Mouse (Mus musculus): ENCODE measurements around the gene Olfr1197. TPM values are rescaled to one million over a fixed set of nuclear protein-coding genes. Genes with fewer than 3 reads are reported as not detected.

Gene Olfr1197
- polyA plus RNA-seq (2015; fragmentation: Nextera tagmentation; extraction: Ambion mirVana) = not detected in 2 replicates

DNA sequence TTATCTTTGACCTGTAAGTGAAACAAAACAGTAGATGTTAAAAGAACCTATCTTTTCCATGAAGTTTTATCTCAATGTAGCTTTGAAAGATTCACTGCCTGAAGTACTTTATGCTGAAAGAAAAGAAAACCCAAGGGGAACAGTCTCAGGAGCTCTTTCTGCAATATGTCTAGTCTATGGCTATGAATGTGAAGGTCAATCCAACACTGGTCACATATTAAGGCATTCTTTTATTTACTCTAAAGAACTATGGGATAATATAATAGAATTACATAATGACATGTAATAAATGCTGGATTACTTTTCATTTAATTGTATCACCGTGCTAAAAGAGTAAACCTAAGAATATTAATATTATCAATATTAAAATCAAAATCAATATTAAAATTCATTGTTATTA is at the start of gene Olfr1197:
Olfr1197 (minus strand) TSS at position 101 of the 400 bp plus-strand sequence.
- ATAC-seq (replicated peaks) = no peak

DNA sequence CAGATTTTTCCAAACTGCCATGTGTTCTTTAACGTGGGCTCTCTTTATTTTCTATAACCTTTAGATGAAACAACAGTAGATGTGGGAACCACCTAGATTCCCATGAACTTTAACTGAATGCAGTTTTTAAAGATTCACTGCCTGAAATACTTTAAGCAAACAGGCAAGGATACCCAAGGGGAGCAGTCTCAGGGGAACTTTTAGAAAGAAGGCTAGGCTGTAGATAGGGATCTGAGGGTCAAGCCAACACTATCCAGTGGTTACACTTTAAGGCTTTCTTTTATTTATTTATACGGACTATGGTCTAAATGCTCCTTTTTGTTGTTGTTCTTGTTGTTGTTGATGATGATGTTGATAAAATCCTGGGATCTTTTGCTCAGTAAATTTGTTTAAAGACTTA is 38.2 kb upstream of the Olfr1197 start, which contains the start of gene Olfr1200:
Olfr1200 (minus strand) TSS at position 101 of the 400 bp plus-strand sequence.
- no peak within 1 kb of the TSS for H3K4me3 ChIP-seq
- no peaks in the 10 kb centered on the region for H3K9me3 ChIP-seq
- 82% methylated on average over 2 of the region's 2 CpGs for WGBS
- H3K27ac ChIP-seq (replicated peaks) = no peak within 1 kb of the TSS
- no peaks in the 10 kb centered on the region for H3K4me1 ChIP-seq
- no peak within 1 kb of the TSS for H3K4me2 ChIP-seq (replicated peaks)
- H3K36me3 ChIP-seq = no peaks in the 10 kb centered on the region
- H3K9ac ChIP-seq (replicated peaks) = no peak within 1 kb of the TSS
- no peak for ATAC-seq (replicated peaks)
- no peaks in the 10 kb centered on the region for H3K27me3 ChIP-seq

More for the DNA sequence above, at the start of gene Olfr1197:
- Histone ChIP-seq H3K4me3 (no peak within 1 kb of the TSS), H3K4me2 (replicated peaks) (no peak within 1 kb of the TSS), H3K36me3 (no peaks in the 10 kb centered on the region), H3K4me1 (no peaks in the 10 kb centered on the region), H3K27me3 (no peaks in the 10 kb centered on the region), H3K9me3 (no peaks in the 10 kb centered on the region), H3K9ac (replicated peaks) (no peak within 1 kb of the TSS), H3K27ac (replicated peaks) (no peak within 1 kb of the TSS)
- WGBS = 78% methylated on average over 1 of the region's 1 CpGs

GRCm38 (mm10) chr2:88760369-88760768 is 28.2 kb upstream of the Olfr1197 start, which contains the start of gene Olfr1199:
TSS of gene Olfr1199 (minus strand) at chr2:88760469.
- ATAC-seq (replicated peaks) = no peak
- no peaks in the 10 kb centered on the region for H3K4me1 ChIP-seq
- no peak within 1 kb of the TSS for H3K4me3 ChIP-seq
- H3K4me2 ChIP-seq (replicated peaks) = no peak within 1 kb of the TSS
- no peak within 1 kb of the TSS for H3K9ac ChIP-seq (replicated peaks)
- H3K36me3 ChIP-seq = no peaks in the 10 kb centered on the region
- no peaks in the 10 kb centered on the region for H3K27me3 ChIP-seq
- no peaks in the 10 kb centered on the region for H3K9me3 ChIP-seq
- WGBS = 92% methylated on average over 2 of the region's 2 CpGs
- H3K27ac ChIP-seq (replicated peaks) = no peak within 1 kb of the TSS

- ATAC-seq (replicated peaks) = no peak
- Histone ChIP-seq H3K4me1 (no peaks in the 10 kb centered on the region), H3K4me2 (replicated peaks) (no peak within 1 kb of the TSS), H3K9ac (replicated peaks) (no peak within 1 kb of the TSS), H3K27me3 (no peaks in the 10 kb centered on the region), H3K4me3 (no peak within 1 kb of the TSS), H3K9me3 (no peaks in the 10 kb centered on the region), H3K27ac (replicated peaks) (no peak within 1 kb of the TSS), H3K36me3 (no peaks in the 10 kb centered on the region)
- WGBS = 93% methylated on average over 2 of the region's 2 CpGs
Measured at GRCm38 (mm10) chr2:88751270-88751669, 19.1 kb upstream of the Olfr1197 start, which contains the start of gene Olfr1198. TSS of gene Olfr1198 (minus strand) at chr2:88751370.

DNA sequence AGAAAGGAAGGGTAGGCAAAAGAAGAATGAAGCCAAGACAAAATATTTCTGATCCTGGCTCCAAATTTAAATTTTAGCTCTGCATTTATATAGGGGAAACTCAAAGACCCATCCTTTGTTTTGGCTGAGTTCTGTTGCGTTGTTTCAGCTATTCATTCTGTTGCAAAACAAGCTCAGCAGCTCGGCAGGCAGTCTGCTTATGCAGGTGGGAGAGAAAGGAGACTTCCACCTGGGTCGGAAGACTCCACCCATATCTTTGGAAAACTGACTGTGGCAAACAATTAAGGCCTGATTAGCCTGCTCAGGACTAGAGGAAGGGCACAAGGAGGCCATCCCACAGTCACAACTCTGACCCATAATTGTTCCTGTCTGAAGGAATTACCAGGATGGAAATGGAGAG is 11.2 kb upstream of the Olfr1197 start:
- Histone ChIP-seq H3K4me3 (no peak overlapping the region), H3K27ac (replicated peaks) (no peak overlapping the region), H3K36me3 (no peaks in the 10 kb centered on the region), H3K27me3 (no peaks in the 10 kb centered on the region), H3K4me2 (replicated peaks) (no peak overlapping the region), H3K9me3 (no peaks in the 10 kb centered on the region), H3K9ac (replicated peaks) (no peak overlapping the region), H3K4me1 (no peaks in the 10 kb centered on the region)
- WGBS = 59% methylated on average over 3 of the region's 3 CpGs
- no peak for ATAC-seq (replicated peaks)

GRCm38 (mm10) chr2:88704497-88704896 is 27.7 kb downstream of the Olfr1197 start, which contains the start of gene Olfr1196:
TSS of gene Olfr1196 (minus strand) at chr2:88704597.
- Histone ChIP-seq H3K9ac (replicated peaks) (no peak within 1 kb of the TSS), H3K9me3 (no peaks in the 10 kb centered on the region), H3K4me2 (replicated peaks) (no peak within 1 kb of the TSS), H3K27me3 (no peaks in the 10 kb centered on the region), H3K27ac (replicated peaks) (no peak within 1 kb of the TSS), H3K36me3 (no peaks in the 10 kb centered on the region), H3K4me3 (no peak within 1 kb of the TSS), H3K4me1 (no peaks in the 10 kb centered on the region)
- ATAC-seq (replicated peaks) = no peak
- whole genome bisulfite sequencing = 86% methylated on average over 2 of the region's 2 CpGs

DNA sequence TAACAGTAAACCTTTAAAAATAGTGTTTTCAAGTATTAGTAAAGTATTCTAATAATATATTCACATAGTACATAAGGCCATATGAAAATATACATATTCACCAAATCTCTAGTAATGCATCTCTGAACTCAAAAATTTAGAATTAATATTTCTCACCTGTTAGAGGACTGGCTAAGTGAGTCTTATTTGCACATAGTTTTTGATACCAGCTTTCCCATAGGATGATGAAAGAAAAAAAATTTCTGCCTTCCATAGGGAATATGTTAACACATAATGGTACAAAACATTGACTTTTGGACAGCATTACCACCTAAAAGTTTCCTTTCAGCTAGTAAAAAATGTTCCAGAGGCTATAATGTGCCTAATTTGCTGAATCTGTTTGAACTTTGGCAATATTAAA is 43.1 kb downstream of the Olfr1197 start, which contains the start of gene Olfr1195:
Olfr1195 (minus strand) TSS at position 101 of the 400 bp plus-strand sequence.
- Histone ChIP-seq H3K9me3 (no peaks in the 10 kb centered on the region), H3K9ac (replicated peaks) (no peak within 1 kb of the TSS), H3K27ac (replicated peaks) (no peak within 1 kb of the TSS), H3K4me3 (no peak within 1 kb of the TSS), H3K4me1 (no peaks in the 10 kb centered on the region), H3K36me3 (no peaks in the 10 kb centered on the region), H3K4me2 (replicated peaks) (no peak within 1 kb of the TSS), H3K27me3 (no peaks in the 10 kb centered on the region)
- ATAC-seq (replicated peaks) = no peak

Other genes with a start within 250 kb of the Olfr1197 start
- gene Olfr1184, start 248.8 kb downstream of the Olfr1197 start, polyA plus RNA-seq (2015; fragmentation: Nextera tagmentation; extraction: Ambion mirVana) = not detected in 2 replicates
- not detected in 2 replicates for gene Olfr1185-ps1, start 239.0 kb downstream of the Olfr1197 start, polyA plus RNA-seq (2015; fragmentation: Nextera tagmentation; extraction: Ambion mirVana)
- not detected in 2 replicates for gene Olfr1186, start 213.8 kb downstream of the Olfr1197 start, polyA plus RNA-seq (2015; fragmentation: Nextera tagmentation; extraction: Ambion mirVana)
- gene Olfr1188, start 175.4 kb downstream of the Olfr1197 start, polyA plus RNA-seq (2015; fragmentation: Nextera tagmentation; extraction: Ambion mirVana) = not detected in 2 replicates
- not detected in 2 replicates for gene Olfr1189, start 145.9 kb downstream of the Olfr1197 start, polyA plus RNA-seq (2015; fragmentation: Nextera tagmentation; extraction: Ambion mirVana)
- gene Olfr1191-ps1, start 91.8 kb downstream of the Olfr1197 start, polyA plus RNA-seq (2015; fragmentation: Nextera tagmentation; extraction: Ambion mirVana) = not detected in 2 replicates
- not detected in 2 replicates for gene Olfr1192-ps1, start 83.9 kb downstream of the Olfr1197 start, polyA plus RNA-seq (2015; fragmentation: Nextera tagmentation; extraction: Ambion mirVana)
- gene Olfr1193, start 56.7 kb downstream of the Olfr1197 start, polyA plus RNA-seq (2015; fragmentation: Nextera tagmentation; extraction: Ambion mirVana) = not detected in 2 replicates
- not detected in 2 replicates for gene Olfr1195, start 43.2 kb downstream of the Olfr1197 start, polyA plus RNA-seq (2015; fragmentation: Nextera tagmentation; extraction: Ambion mirVana)
- not detected in 2 replicates for gene Olfr1196, start 27.8 kb downstream of the Olfr1197 start, polyA plus RNA-seq (2015; fragmentation: Nextera tagmentation; extraction: Ambion mirVana)
- not detected in 2 replicates for gene Olfr1198, start 19.0 kb upstream of the Olfr1197 start, polyA plus RNA-seq (2015; fragmentation: Nextera tagmentation; extraction: Ambion mirVana)
- gene Olfr1199, start 28.1 kb upstream of the Olfr1197 start, polyA plus RNA-seq (2015; fragmentation: Nextera tagmentation; extraction: Ambion mirVana) = not detected in 2 replicates
- gene Olfr1200, start 38.1 kb upstream of the Olfr1197 start, polyA plus RNA-seq (2015; fragmentation: Nextera tagmentation; extraction: Ambion mirVana) = not detected in 2 replicates
- not detected in 2 replicates for gene Olfr1201, start 60.7 kb upstream of the Olfr1197 start, polyA plus RNA-seq (2015; fragmentation: Nextera tagmentation; extraction: Ambion mirVana)
- gene Olfr1202, start 82.1 kb upstream of the Olfr1197 start, polyA plus RNA-seq (2015; fragmentation: Nextera tagmentation; extraction: Ambion mirVana) = not detected in 2 replicates
- not detected in 2 replicates for gene Olfr1205, start 97.4 kb upstream of the Olfr1197 start, polyA plus RNA-seq (2015; fragmentation: Nextera tagmentation; extraction: Ambion mirVana)
- not detected in 2 replicates for gene Olfr1204, start 116.9 kb upstream of the Olfr1197 start, polyA plus RNA-seq (2015; fragmentation: Nextera tagmentation; extraction: Ambion mirVana)
- not detected in 2 replicates for gene Olfr1206, start 130.9 kb upstream of the Olfr1197 start, polyA plus RNA-seq (2015; fragmentation: Nextera tagmentation; extraction: Ambion mirVana)
- not detected in 2 replicates for gene Olfr1208, start 169.9 kb upstream of the Olfr1197 start, polyA plus RNA-seq (2015; fragmentation: Nextera tagmentation; extraction: Ambion mirVana)
- not detected in 2 replicates for gene Olfr1209, start 182.8 kb upstream of the Olfr1197 start, polyA plus RNA-seq (2015; fragmentation: Nextera tagmentation; extraction: Ambion mirVana)
- gene Olfr1211, start 205.7 kb upstream of the Olfr1197 start, polyA plus RNA-seq (2015; fragmentation: Nextera tagmentation; extraction: Ambion mirVana) = not detected in 2 replicates
- not detected in 2 replicates for gene Olfr1212, start 221.6 kb upstream of the Olfr1197 start, polyA plus RNA-seq (2015; fragmentation: Nextera tagmentation; extraction: Ambion mirVana)
- gene Gm13762, start 247.9 kb upstream of the Olfr1197 start, polyA plus RNA-seq (2015; fragmentation: Nextera tagmentation; extraction: Ambion mirVana) = not detected in 2 replicates

All from forebrain, embryonic 15.5 days (tissue).